Mouse (Mus musculus): ENCODE results near the gene Pkp2. TPM values are rescaled to one million over a fixed set of nuclear protein-coding genes. Genes with fewer than 3 reads are reported as not detected.
"Not testable (repeated sequence)": the region's sequence is repeated elsewhere in the genome, so short reads cannot be mapped to it uniquely, and the experiment has no call there.

The Pkp2 gene
- polyA plus RNA-seq, 1 experiment: 0.43 TPM

DNA sequence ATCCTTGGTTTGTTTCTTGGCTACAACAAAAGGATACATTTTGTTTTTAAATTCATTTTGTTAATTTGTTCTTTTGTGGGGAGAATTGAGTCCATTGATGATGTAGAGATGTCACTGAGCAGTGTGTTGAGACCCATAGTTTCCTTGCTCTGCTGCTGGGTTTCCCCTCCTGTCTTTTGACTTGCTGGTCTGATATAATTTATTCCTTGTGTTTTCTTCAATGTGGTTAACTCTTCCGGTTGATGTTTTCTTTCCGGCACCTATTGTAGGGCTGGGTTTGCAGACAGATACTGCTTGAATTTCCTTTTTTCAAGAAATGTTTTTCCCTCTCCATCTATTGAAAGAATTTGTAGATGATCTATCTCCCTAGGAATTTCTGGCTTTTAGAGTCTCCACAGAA, 20.8 kb downstream of the Pkp2 start:
- Histone ChIP-seq H3K4me3 (ENCODE audit: extremely low read depth, insufficient read depth, insufficient read length) (no peak overlapping the region), H3K27ac (ENCODE audit: insufficient read depth, low read length) (no peak overlapping the region), H3K36me3 (ENCODE audit: control insufficient read depth, insufficient read depth, low read length) (no peaks in the 10 kb centered on the region), H3K4me1 (ENCODE audit: control insufficient read depth, insufficient read depth, insufficient read length) (no peaks in the 10 kb centered on the region), H3K27me3 (ENCODE audit: control insufficient read depth, insufficient read depth, low read length) (no peaks in the 10 kb centered on the region)
- TF ChIP-seq POLR2A (IDR thresholded peaks at IDR 0.05; ENCODE audit: low read depth, low read length): no peak
- TF ChIP-seq CTCF (IDR thresholded peaks at IDR 0.05; ENCODE audit: extremely low read depth, insufficient read depth, insufficient read length, insufficient replicate concordance): no peak
- no peak for DNase-seq (ENCODE audit: low read depth in 1 of 2, low spot score in 2 of 2)
- WGBS: 62% methylated on average over 2 of the region's 2 CpGs

DNA sequence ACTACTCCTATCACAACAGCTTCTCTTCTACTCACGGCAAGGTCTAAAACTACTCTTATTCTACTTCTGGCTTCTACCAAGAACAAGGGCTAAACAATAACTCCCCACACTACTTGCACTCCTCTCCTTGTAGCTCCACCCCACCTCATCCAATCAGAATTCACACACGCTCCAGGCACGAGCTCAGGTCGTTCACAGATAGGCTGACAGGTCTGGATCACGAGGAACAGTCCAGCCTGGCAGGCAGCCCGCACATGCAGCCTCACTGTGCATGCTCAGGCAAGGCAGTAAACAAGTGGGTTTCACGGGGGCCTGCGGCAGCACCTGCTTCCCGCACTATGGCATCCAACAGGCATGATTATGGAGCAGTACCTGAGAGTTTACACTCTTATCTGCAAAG, 23.6 kb downstream of the Pkp2 start:
- H3K27ac ChIP-seq (ENCODE audit: insufficient read depth, low read length); H3K4me3 ChIP-seq (ENCODE audit: extremely low read depth, insufficient read depth, insufficient read length); DNase-seq (ENCODE audit: low read depth in 1 of 2, low spot score in 2 of 2); H3K27me3 ChIP-seq (ENCODE audit: control insufficient read depth, insufficient read depth, low read length); H3K36me3 ChIP-seq (ENCODE audit: control insufficient read depth, insufficient read depth, low read length); H3K4me1 ChIP-seq (ENCODE audit: control insufficient read depth, insufficient read depth, insufficient read length): not testable (repeated sequence)
- 86% methylated on average over 9 of the region's 9 CpGs for WGBS

DNA sequence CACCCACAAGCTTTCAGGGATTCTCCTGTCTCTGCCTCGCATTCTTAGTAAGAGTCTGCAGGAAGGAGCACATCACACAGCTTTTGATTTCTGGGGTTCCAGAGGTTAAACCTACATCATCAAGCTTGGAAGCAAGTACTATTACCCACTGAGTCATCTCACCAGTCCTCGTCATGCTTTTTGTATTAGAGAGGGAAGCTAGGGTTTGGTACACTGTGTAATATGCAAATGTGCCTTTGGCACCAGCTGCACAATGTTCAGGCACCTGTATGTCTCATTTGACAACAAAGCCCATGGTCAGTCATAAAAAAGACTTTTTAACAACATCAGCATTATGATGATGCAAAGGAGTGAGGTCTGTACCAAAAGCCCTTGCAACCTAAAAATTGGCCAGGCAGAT, 25.2 kb downstream of the Pkp2 start:
- Histone ChIP-seq H3K4me3 (ENCODE audit: extremely low read depth, insufficient read depth, insufficient read length) (no peak overlapping the region), H3K4me1 (ENCODE audit: control insufficient read depth, insufficient read depth, insufficient read length) (no peaks in the 10 kb centered on the region), H3K27me3 (ENCODE audit: control insufficient read depth, insufficient read depth, low read length) (no peaks in the 10 kb centered on the region), H3K36me3 (ENCODE audit: control insufficient read depth, insufficient read depth, low read length) (no peaks in the 10 kb centered on the region), H3K27ac (ENCODE audit: insufficient read depth, low read length) (no peak overlapping the region)
- 80% methylated on average over 2 of the region's 2 CpGs for WGBS
- no peak for TF ChIP-seq POLR2A (IDR thresholded peaks at IDR 0.05; ENCODE audit: low read depth, low read length)
- TF ChIP-seq CTCF (IDR thresholded peaks at IDR 0.05; ENCODE audit: extremely low read depth, insufficient read depth, insufficient read length, insufficient replicate concordance): no peak
- DNase-seq (ENCODE audit: low read depth in 1 of 2, low spot score in 2 of 2): no peak

DNA sequence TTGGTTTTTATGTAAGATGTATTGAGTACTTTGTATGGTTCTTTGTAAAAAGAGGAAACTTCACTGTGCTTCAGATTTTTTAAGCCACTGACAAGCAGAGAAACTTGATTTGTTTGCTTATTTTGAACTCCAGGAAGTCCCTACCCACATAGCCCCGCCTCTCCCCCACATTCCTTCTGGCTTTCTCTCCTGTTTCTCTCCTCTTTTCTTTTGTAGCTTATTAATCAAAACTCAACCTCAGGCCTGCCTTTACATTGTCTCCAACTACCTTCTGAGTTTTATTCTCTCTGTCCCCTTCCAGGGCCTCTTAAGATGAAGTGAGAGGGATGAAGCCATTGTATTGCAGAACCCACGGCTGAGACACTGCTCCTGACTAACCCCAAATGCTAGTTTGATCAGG, 31.6 kb downstream of the Pkp2 start:
- H3K4me3 ChIP-seq (ENCODE audit: extremely low read depth, insufficient read depth, insufficient read length): no peak overlapping the region
- no peaks in the 10 kb centered on the region for H3K4me1 ChIP-seq (ENCODE audit: control insufficient read depth, insufficient read depth, insufficient read length)
- WGBS: 13% methylated on average over 2 of the region's 2 CpGs
- H3K36me3 ChIP-seq (ENCODE audit: control insufficient read depth, insufficient read depth, low read length): no peaks in the 10 kb centered on the region
- H3K27me3 ChIP-seq (ENCODE audit: control insufficient read depth, insufficient read depth, low read length): no peaks in the 10 kb centered on the region
- no peak for DNase-seq (ENCODE audit: low read depth in 1 of 2, low spot score in 2 of 2)
- no peak overlapping the region for H3K27ac ChIP-seq (ENCODE audit: insufficient read depth, low read length)
- TF ChIP-seq CTCF (IDR thresholded peaks at IDR 0.05; ENCODE audit: extremely low read depth, insufficient read depth, insufficient read length, insufficient replicate concordance) (no peak), POLR2A (IDR thresholded peaks at IDR 0.05; ENCODE audit: low read depth, low read length) (no peak)

DNA sequence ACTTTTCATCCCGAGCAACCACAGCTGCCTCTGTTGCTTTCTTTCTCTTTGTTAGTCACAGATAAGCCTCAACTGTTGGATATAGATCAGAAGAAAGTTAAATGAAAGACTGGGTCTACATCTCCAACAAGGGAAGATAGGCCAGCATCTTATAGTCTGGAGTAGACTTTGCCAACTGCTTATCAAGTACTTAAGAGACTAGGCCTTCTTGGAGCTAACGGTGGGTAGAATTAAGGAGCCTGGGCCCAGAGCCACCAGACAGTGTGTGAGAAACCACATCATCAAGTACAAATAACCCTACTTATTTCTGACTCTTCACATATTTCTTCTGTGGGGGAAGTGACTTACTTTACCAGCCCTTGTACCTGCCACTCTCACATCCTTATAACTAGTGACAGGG, 37.4 kb downstream of the Pkp2 start:
- TF ChIP-seq CTCF (IDR thresholded peaks at IDR 0.05; ENCODE audit: extremely low read depth, insufficient read depth, insufficient read length, insufficient replicate concordance) (no peak), POLR2A (IDR thresholded peaks at IDR 0.05; ENCODE audit: low read depth, low read length) (no peak)
- H3K36me3 ChIP-seq (ENCODE audit: control insufficient read depth, insufficient read depth, low read length): no peaks in the 10 kb centered on the region
- WGBS: 71% methylated on average over 2 of the region's 2 CpGs
- no peak for DNase-seq (ENCODE audit: low read depth in 1 of 2, low spot score in 2 of 2)
- H3K4me1 ChIP-seq (ENCODE audit: control insufficient read depth, insufficient read depth, insufficient read length): no peaks in the 10 kb centered on the region
- no peak overlapping the region for H3K27ac ChIP-seq (ENCODE audit: insufficient read depth, low read length)
- H3K27me3 ChIP-seq (ENCODE audit: control insufficient read depth, insufficient read depth, low read length): no peaks in the 10 kb centered on the region
- no peak overlapping the region for H3K4me3 ChIP-seq (ENCODE audit: extremely low read depth, insufficient read depth, insufficient read length)

DNA sequence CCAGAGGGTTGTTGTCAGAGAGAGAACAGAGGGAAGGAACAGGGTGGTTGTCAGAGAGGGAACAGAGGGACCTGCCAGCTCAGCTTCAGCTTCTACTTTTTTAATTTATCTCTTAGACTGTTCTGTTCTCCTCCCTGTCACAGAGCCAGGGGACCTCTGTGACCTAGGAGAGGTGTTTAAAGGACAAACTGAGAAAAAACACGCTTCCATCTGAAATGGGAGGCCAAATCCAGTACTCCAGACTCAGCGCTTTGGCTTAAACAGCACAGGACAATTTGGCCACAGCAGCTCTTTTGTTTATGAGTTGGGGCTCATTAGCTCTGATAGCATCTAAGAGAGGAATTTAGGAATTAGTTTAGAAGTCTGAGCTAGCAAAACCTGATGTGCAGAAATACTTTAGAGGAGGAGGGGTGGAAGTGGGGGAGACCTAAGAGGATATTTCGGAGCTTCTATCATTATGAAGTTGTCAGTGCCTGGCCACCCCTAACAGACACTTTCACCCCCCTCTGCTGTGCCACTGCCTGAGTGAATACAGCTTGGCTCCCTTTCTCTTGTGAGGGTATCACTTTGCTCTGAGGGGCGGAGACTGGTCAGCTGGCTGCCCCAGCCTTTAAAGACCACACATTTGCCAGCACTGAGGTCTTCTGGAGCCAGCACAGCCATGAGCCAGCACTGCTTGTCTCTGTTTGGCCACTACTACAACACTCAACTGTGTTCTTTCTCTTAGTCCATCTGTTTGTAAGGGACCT, 40.4 kb downstream of the Pkp2 start:
- Histone ChIP-seq H3K27me3 (ENCODE audit: control insufficient read depth, insufficient read depth, low read length) (no peaks in the 10 kb centered on the region), H3K36me3 (ENCODE audit: control insufficient read depth, insufficient read depth, low read length) (no peaks in the 10 kb centered on the region), H3K4me3 (ENCODE audit: extremely low read depth, insufficient read depth, insufficient read length) (no peak overlapping the region), H3K27ac (ENCODE audit: insufficient read depth, low read length) (no peak overlapping the region), H3K4me1 (ENCODE audit: control insufficient read depth, insufficient read depth, insufficient read length) (no peaks in the 10 kb centered on the region)
- DNase-seq (ENCODE audit: low read depth in 1 of 2, low spot score in 2 of 2): no peak
- 82% methylated on average over 4 of the region's 4 CpGs for WGBS
- TF ChIP-seq POLR2A (IDR thresholded peaks at IDR 0.05; ENCODE audit: low read depth, low read length) (no peak), CTCF (IDR thresholded peaks at IDR 0.05; ENCODE audit: extremely low read depth, insufficient read depth, insufficient read length, insufficient replicate concordance) (no peak)

DNA sequence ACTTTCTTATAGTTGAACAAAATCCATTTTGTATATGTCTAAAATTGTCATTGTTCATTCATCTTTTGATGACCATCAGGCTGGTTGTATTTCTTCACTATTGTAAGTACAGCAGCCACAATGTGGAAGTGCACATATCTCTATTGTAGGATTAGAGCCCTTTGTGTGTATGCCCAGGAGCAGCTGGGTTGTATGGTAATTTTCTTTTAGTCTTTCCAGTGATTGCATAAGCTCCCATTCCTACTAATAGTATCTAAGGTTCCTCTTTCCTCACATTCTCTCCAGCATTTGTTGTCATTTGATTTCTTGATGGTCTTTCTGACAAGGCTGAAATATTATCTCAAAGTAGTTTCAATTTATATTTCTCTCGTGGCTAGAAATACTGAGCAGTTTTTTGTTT, 42.1 kb downstream of the Pkp2 start:
- TF ChIP-seq CTCF (IDR thresholded peaks at IDR 0.05; ENCODE audit: extremely low read depth, insufficient read depth, insufficient read length, insufficient replicate concordance): no peak
- no peak for TF ChIP-seq POLR2A (IDR thresholded peaks at IDR 0.05; ENCODE audit: low read depth, low read length)
- Histone ChIP-seq H3K4me1 (ENCODE audit: control insufficient read depth, insufficient read depth, insufficient read length) (no peaks in the 10 kb centered on the region), H3K27ac (ENCODE audit: insufficient read depth, low read length) (no peak overlapping the region), H3K36me3 (ENCODE audit: control insufficient read depth, insufficient read depth, low read length) (no peaks in the 10 kb centered on the region), H3K4me3 (ENCODE audit: extremely low read depth, insufficient read depth, insufficient read length) (no peak overlapping the region), H3K27me3 (ENCODE audit: control insufficient read depth, insufficient read depth, low read length) (no peaks in the 10 kb centered on the region)
- WGBS: 54% methylated on average over 1 of the region's 1 CpGs
- DNase-seq (ENCODE audit: low read depth in 1 of 2, low spot score in 2 of 2): no peak
